Mouse (Mus musculus): ENCODE data around the gene Gstp1. TPM values are rescaled to one million over a fixed set of nuclear protein-coding genes. Genes with fewer than 3 reads are reported as not detected.

The Gstp1 gene
- polyA plus RNA-seq, 1 experiment, result 119 TPM

- no peak overlapping the region for H3K27ac ChIP-seq (ENCODE audit: insufficient read depth, low read length)
- no peaks in the 10 kb centered on the region for H3K4me1 ChIP-seq (ENCODE audit: control insufficient read depth, insufficient read depth, low read length)
- H3K9me3 ChIP-seq (replicated peaks; ENCODE audit: control insufficient read depth, insufficient read depth, low read length, poor library complexity, severe bottlenecking), result no peaks in the 10 kb centered on the region
- no peak overlapping the region for H3K9ac ChIP-seq (ENCODE audit: low read depth, poor library complexity, severe bottlenecking)
- no peak overlapping the region for H3K4me3 ChIP-seq (ENCODE audit: low read depth, low read length)
- no peaks in the 10 kb centered on the region for H3K36me3 ChIP-seq (ENCODE audit: control insufficient read depth, insufficient read depth, low read length, poor library complexity, severe bottlenecking)
- H3K27me3 ChIP-seq (ENCODE audit: control insufficient read depth, insufficient read depth, low read length, poor library complexity, severe bottlenecking), result no peaks in the 10 kb centered on the region
- TF ChIP-seq EP300 (IDR thresholded peaks at IDR 0.05; ENCODE audit: insufficient read depth, low read depth, low read length) (no peak), CTCF (IDR thresholded peaks at IDR 0.05; ENCODE audit: low read depth, low read length) (no peak), POLR2A (IDR thresholded peaks at IDR 0.05; ENCODE audit: insufficient read depth, low read length) (no peak)
These were observed 44.6 kb upstream of the Gstp1 start for GRCm38 (mm10) chr19:4082219-4082965.

GRCm38 (mm10) chr19:4081394-4081793 lies 43.6 kb upstream of the Gstp1 start, which contains the start of gene Cabp2:
Gene Cabp2, plus strand, starts transcription at chr19:4081578.
- Histone ChIP-seq H3K36me3 (ENCODE audit: control insufficient read depth, insufficient read depth, low read length, poor library complexity, severe bottlenecking) (no peaks in the 10 kb centered on the region), H3K4me1 (ENCODE audit: control insufficient read depth, insufficient read depth, low read length) (no peaks in the 10 kb centered on the region), H3K4me3 (ENCODE audit: low read depth, low read length) (no peak within 1 kb of the TSS), H3K9me3 (replicated peaks; ENCODE audit: control insufficient read depth, insufficient read depth, low read length, poor library complexity, severe bottlenecking) (no peaks in the 10 kb centered on the region), H3K27me3 (ENCODE audit: control insufficient read depth, insufficient read depth, low read length, poor library complexity, severe bottlenecking) (no peaks in the 10 kb centered on the region), H3K27ac (ENCODE audit: insufficient read depth, low read length) (no peak within 1 kb of the TSS), H3K9ac (ENCODE audit: low read depth, poor library complexity, severe bottlenecking) (no peak within 1 kb of the TSS)
- no peak for TF ChIP-seq POLR2A (IDR thresholded peaks at IDR 0.05; ENCODE audit: insufficient read depth, low read length)
- no peak for TF ChIP-seq CTCF (IDR thresholded peaks at IDR 0.05; ENCODE audit: low read depth, low read length)
- no peak for TF ChIP-seq EP300 (IDR thresholded peaks at IDR 0.05; ENCODE audit: insufficient read depth, low read depth, low read length)

DNA sequence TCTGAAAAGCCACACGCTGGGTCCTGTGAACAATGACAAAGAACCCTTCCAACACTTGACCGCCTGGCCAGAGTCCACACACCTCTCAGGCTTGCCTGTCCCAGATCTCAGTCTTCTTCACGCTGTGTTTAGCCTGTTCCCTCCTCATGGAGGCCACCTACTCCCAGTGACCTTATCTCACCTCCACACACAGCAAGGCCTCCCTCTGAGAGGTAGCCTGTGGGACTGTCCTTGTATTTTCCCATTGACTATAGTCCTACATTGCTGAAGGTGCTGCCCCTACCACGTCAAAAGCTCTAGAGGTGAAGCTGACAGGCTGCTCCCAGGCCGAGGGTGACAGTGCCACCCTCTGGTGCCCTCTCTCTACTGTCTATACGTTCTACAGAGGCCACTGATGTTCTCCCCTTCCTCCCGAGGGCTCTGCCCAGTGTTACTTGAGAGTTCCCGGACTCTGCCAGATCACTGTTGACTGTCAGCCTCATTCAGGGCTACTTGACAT lies 42.8 kb upstream of the Gstp1 start:
- H3K36me3 ChIP-seq (ENCODE audit: control insufficient read depth, insufficient read depth, low read length, poor library complexity, severe bottlenecking), result no peaks in the 10 kb centered on the region
- TF ChIP-seq EP300 (IDR thresholded peaks at IDR 0.05; ENCODE audit: insufficient read depth, low read depth, low read length), result no peak
- no peak for TF ChIP-seq CTCF (IDR thresholded peaks at IDR 0.05; ENCODE audit: low read depth, low read length)
- no peak for TF ChIP-seq POLR2A (IDR thresholded peaks at IDR 0.05; ENCODE audit: insufficient read depth, low read length)
- H3K4me1 ChIP-seq (ENCODE audit: control insufficient read depth, insufficient read depth, low read length), result no peaks in the 10 kb centered on the region
- no peak overlapping the region for H3K4me3 ChIP-seq (ENCODE audit: low read depth, low read length)
- no peaks in the 10 kb centered on the region for H3K27me3 ChIP-seq (ENCODE audit: control insufficient read depth, insufficient read depth, low read length, poor library complexity, severe bottlenecking)
- no peak overlapping the region for H3K9ac ChIP-seq (ENCODE audit: low read depth, poor library complexity, severe bottlenecking)
- H3K27ac ChIP-seq (ENCODE audit: insufficient read depth, low read length), result no peak overlapping the region
- H3K9me3 ChIP-seq (replicated peaks; ENCODE audit: control insufficient read depth, insufficient read depth, low read length, poor library complexity, severe bottlenecking), result no peaks in the 10 kb centered on the region

DNA sequence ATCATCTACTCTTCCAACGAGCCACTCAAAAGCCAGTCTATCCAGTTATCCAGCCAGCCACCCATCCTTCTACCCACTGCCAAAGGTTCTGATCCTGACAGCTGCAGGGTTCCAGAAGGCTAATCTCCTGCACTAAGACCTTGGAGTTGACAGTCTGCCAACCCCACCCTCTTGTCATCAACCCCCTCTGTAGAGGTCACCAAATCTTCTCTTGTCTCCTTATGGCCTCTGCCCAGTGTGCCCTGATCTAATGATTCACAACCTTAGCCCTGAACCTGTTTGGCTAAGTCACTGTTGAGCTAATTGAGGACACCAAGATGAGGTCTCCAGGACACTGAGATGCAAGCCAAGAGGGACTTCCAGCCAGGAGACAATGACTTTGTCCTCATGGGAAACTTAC lies 41.8 kb upstream of the Gstp1 start:
- Histone ChIP-seq H3K27ac (ENCODE audit: insufficient read depth, low read length) (no peak overlapping the region), H3K9ac (ENCODE audit: low read depth, poor library complexity, severe bottlenecking) (no peak overlapping the region), H3K4me3 (ENCODE audit: low read depth, low read length) (no peak overlapping the region), H3K4me1 (ENCODE audit: control insufficient read depth, insufficient read depth, low read length) (no peaks in the 10 kb centered on the region), H3K9me3 (replicated peaks; ENCODE audit: control insufficient read depth, insufficient read depth, low read length, poor library complexity, severe bottlenecking) (no peaks in the 10 kb centered on the region), H3K27me3 (ENCODE audit: control insufficient read depth, insufficient read depth, low read length, poor library complexity, severe bottlenecking) (no peaks in the 10 kb centered on the region), H3K36me3 (ENCODE audit: control insufficient read depth, insufficient read depth, low read length, poor library complexity, severe bottlenecking) (no peaks in the 10 kb centered on the region)
- TF ChIP-seq CTCF (IDR thresholded peaks at IDR 0.05; ENCODE audit: low read depth, low read length), result no peak

- Histone ChIP-seq H3K36me3 (ENCODE audit: control insufficient read depth, insufficient read depth, low read length, poor library complexity, severe bottlenecking) (no peaks in the 10 kb centered on the region), H3K27me3 (ENCODE audit: control insufficient read depth, insufficient read depth, low read length, poor library complexity, severe bottlenecking) (no peaks in the 10 kb centered on the region), H3K9me3 (replicated peaks; ENCODE audit: control insufficient read depth, insufficient read depth, low read length, poor library complexity, severe bottlenecking) (no peaks in the 10 kb centered on the region), H3K4me1 (ENCODE audit: control insufficient read depth, insufficient read depth, low read length) (no peaks in the 10 kb centered on the region), H3K4me3 (ENCODE audit: low read depth, low read length) (no peak overlapping the region), H3K27ac (ENCODE audit: insufficient read depth, low read length) (no peak overlapping the region), H3K9ac (ENCODE audit: low read depth, poor library complexity, severe bottlenecking) (no peak overlapping the region)
- TF ChIP-seq CTCF (IDR thresholded peaks at IDR 0.05; ENCODE audit: low read depth, low read length), result no peak
- no peak for TF ChIP-seq EP300 (IDR thresholded peaks at IDR 0.05; ENCODE audit: insufficient read depth, low read depth, low read length)
These were observed 37.7 kb upstream of the Gstp1 start for GRCm38 (mm10) chr19:4075531-4075930.

DNA sequence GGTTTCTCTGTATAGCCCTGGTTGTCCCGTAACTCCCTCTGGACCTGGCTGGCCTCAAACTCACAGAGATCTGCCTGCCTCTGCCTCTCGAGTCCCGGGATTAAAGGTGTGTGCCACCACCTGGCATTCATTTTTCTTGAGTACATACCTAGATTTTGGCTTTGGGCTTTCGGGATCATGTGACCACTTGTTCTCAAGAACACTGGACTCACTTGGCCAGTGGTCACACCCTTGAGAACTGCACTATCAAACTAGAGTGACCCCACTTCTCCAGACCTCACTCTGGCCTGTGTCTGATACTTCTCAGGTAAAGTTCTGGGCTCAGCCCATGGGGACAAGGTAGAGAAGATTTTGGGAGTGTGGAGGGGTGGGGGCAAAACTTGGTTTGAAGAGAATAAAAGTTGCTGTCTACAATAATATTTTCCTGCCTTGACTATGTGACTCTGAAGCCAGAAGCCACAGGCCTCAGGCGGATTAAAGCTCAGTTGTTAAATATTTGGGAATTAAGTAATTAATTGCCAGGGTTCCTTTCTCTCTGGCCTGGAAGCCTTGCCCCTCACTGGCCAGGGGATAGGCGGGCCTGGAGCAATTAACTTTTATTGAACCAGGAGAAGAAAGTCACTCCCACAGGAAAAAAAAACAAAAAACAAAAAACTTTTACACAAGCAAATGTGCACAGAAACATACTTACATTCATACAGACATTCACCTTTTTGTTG lies 35.1 kb upstream of the Gstp1 start:
- no peaks in the 10 kb centered on the region for H3K27me3 ChIP-seq (ENCODE audit: control insufficient read depth, insufficient read depth, low read length, poor library complexity, severe bottlenecking)
- no peaks in the 10 kb centered on the region for H3K36me3 ChIP-seq (ENCODE audit: control insufficient read depth, insufficient read depth, low read length, poor library complexity, severe bottlenecking)
- H3K27ac ChIP-seq (ENCODE audit: insufficient read depth, low read length), result no peak overlapping the region
- no peak overlapping the region for H3K4me3 ChIP-seq (ENCODE audit: low read depth, low read length)
- H3K4me1 ChIP-seq (ENCODE audit: control insufficient read depth, insufficient read depth, low read length), result no peaks in the 10 kb centered on the region
- no peak for TF ChIP-seq EP300 (IDR thresholded peaks at IDR 0.05; ENCODE audit: insufficient read depth, low read depth, low read length)
- no peak for TF ChIP-seq POLR2A (IDR thresholded peaks at IDR 0.05; ENCODE audit: insufficient read depth, low read length)
- no peak for TF ChIP-seq CTCF (IDR thresholded peaks at IDR 0.05; ENCODE audit: low read depth, low read length)
- no peaks in the 10 kb centered on the region for H3K9me3 ChIP-seq (replicated peaks; ENCODE audit: control insufficient read depth, insufficient read depth, low read length, poor library complexity, severe bottlenecking)
- H3K9ac ChIP-seq (ENCODE audit: low read depth, poor library complexity, severe bottlenecking), result no peak overlapping the region

All from ES-Bruce4 (cell line).